ENCODE assay signal across 13 mouse cellular contexts in genomic region chr1:118941336-118941735, GRCm38 (mm10).
DNase-seq lines count a peak whose midpoint lies in the region; ATAC-seq and TF ChIP-seq lines count a peak whose summit lies in the region.
"Had no signal": no experiment of that assay in that cellular context is flagged by ENCODE, and none has a peak within 500 bp of the region (broad histone marks: within the 10 kb centered on the region; RNA-seq: fewer than 3 reads in every experiment).

No protein-coding gene starts in this region.

- peak; percentile 26 for DNase-seq in urinary bladder, postnatal 14 days (ENCODE audit: low spot score)
- DNase-seq in urinary bladder, postnatal 10 days (ENCODE audit: low spot score) = no peak
- DNase-seq in cerebellum, adult 8-10 months = peak; percentile 36
- peak; percentile 43 to 51 for DNase-seq in layer of hippocampus, adult 2 months (ENCODE audit: low spot score in 2 of 2)
- no peak for DNase-seq in spleen, postnatal 4 days (ENCODE audit: low spot score in 2 of 2)
- DNase-seq in liver, embryonic 11.5 days (ENCODE audit: low spot score) = no peak
- no peak for DNase-seq in left cerebral cortex, postnatal 10 days (ENCODE audit: extremely low spot score in 1 of 2, low spot score in 2 of 2)
- DNase-seq: heart, postnatal 4 days; kidney, postnatal 14 days; right cerebral cortex, postnatal 4 days had no signal

- H3K9me3 ChIP-seq in liver, embryonic 11.5 days (ENCODE audit: control insufficient read depth, low read length) = no peaks in the 10 kb centered on the region
- H3K9me3 ChIP-seq: embryonic facial prominence, embryonic 13.5 days; limb, embryonic 15.5 days; neural tube, embryonic 12.5 days had no signal

- no peaks in the 10 kb centered on the region for H3K4me1 ChIP-seq in liver, embryonic 11.5 days (replicated peaks; ENCODE audit: control insufficient read depth, insufficient read depth, low read length)

- H3K4me2 ChIP-seq in liver, embryonic 11.5 days = no peak overlapping the region
- H3K4me2 ChIP-seq: embryonic facial prominence, embryonic 13.5 days; limb, embryonic 15.5 days; neural tube, embryonic 12.5 days had no signal

- no peak overlapping the region for H3K9ac ChIP-seq in liver, embryonic 11.5 days (ENCODE audit: low read depth, low read length)
- H3K9ac ChIP-seq: embryonic facial prominence, embryonic 13.5 days; limb, embryonic 15.5 days; neural tube, embryonic 12.5 days had no signal

- H3K27me3 ChIP-seq in liver, embryonic 11.5 days (replicated peaks; ENCODE audit: control insufficient read depth, insufficient read depth, low read length) = no peaks in the 10 kb centered on the region
- H3K27me3 ChIP-seq: embryonic facial prominence, embryonic 13.5 days; limb, embryonic 15.5 days; neural tube, embryonic 12.5 days had no signal

- H3K36me3 ChIP-seq in liver, embryonic 11.5 days (ENCODE audit: control insufficient read depth, insufficient read depth, low read length) = no peaks in the 10 kb centered on the region
- H3K36me3 ChIP-seq: limb, embryonic 15.5 days; neural tube, embryonic 12.5 days had no signal

- intact Hi-C loops in left cerebral cortex, postnatal 10 days (cut with DNase I) = no loop called here

- 66% methylated on average over 8 of the region's 8 CpGs for WGBS in liver, embryonic 11.5 days

- no peak overlapping the region; the same call in 1 of the 2 replicates for H3K27ac ChIP-seq in layer of hippocampus, adult 2 months
- H3K27ac ChIP-seq in liver, embryonic 11.5 days (ENCODE audit: low read depth, low read length) = no peak overlapping the region
- H3K27ac ChIP-seq: embryonic facial prominence, embryonic 13.5 days; limb, embryonic 15.5 days; neural tube, embryonic 12.5 days had no signal

- no peak overlapping the region for H3K4me3 ChIP-seq in layer of hippocampus, adult 2 months
- H3K4me3 ChIP-seq in liver, embryonic 11.5 days (ENCODE audit: low read depth, low read length) = no peak overlapping the region
- H3K4me3 ChIP-seq: embryonic facial prominence, embryonic 13.5 days; limb, embryonic 15.5 days; neural tube, embryonic 12.5 days had no signal

- ATAC-seq in liver, embryonic 11.5 days (replicated peaks; ENCODE audit: low FRiP score) = no peak

- TF ChIP-seq CTCF in layer of hippocampus, adult 2 months (conservative IDR thresholded peaks at IDR 0.05) = no peak

Comparison
In these comparisons a context has a peak if more than half of its experiments do, and no peak if none do; other contexts are left out.
1. DNase-seq: peak in urinary bladder, postnatal 14 days (single experiment), cerebellum, adult 8-10 months (single experiment) and layer of hippocampus, adult 2 months (2 of 2); none in urinary bladder, postnatal 10 days (single experiment), spleen, postnatal 4 days (0 of 2), liver, embryonic 11.5 days (single experiment) and left cerebral cortex, postnatal 10 days (0 of 2).